Mouse (Mus musculus): Measurements from ENCODE around the gene Rln1. TPM values are rescaled to one million over a fixed set of nuclear protein-coding genes. Genes with fewer than 3 reads are reported as not detected.

Gene Rln1
- not detected for polyA plus RNA-seq (2017; shearing (Covaris generic))

GRCm38 (mm10) chr19:29334068-29334745 lies at the start of gene Rln1:
Rln1 (minus strand) TSS chr19:29334670.

GRCm38 (mm10) chr19:29366969-29367622 lies 32.6 kb upstream of the Rln1 start, which contains the start of the genes Plgrkt and Cd274:
Plgrkt (minus strand) TSS chr19:29367390.
Cd274 (plus strand) TSS chr19:29367455.

GRCm38 (mm10) chr19:29325053-29325851 lies 9.2 kb downstream of the Rln1 start, which contains the start of gene Insl6:
Insl6 (minus strand) TSS chr19:29325356.

Other genes starting within 250 kb of the Rln1 start
- gene Rcl1, start 233.3 kb downstream of the Rln1 start, polyA plus RNA-seq (2017; shearing (Covaris generic)) = 50.2 TPM
- gene Jak2, start 82.8 kb downstream of the Rln1 start, polyA plus RNA-seq (2017; shearing (Covaris generic)) = 9.6 TPM
- gene Insl6, start 9.3 kb downstream of the Rln1 start, polyA plus RNA-seq (2017; shearing (Covaris generic)) = 26.8 TPM
- 301 TPM for gene Plgrkt, start 32.7 kb upstream of the Rln1 start, polyA plus RNA-seq (2017; shearing (Covaris generic))
- gene Cd274, start 32.8 kb upstream of the Rln1 start, polyA plus RNA-seq (2017; shearing (Covaris generic)) = 52.0 TPM
- 18.5 TPM for gene Pdcd1lg2, start 76.2 kb upstream of the Rln1 start, polyA plus RNA-seq (2017; shearing (Covaris generic))
- gene Ric1, start 187.6 kb upstream of the Rln1 start, polyA plus RNA-seq (2017; shearing (Covaris generic)) = 1.7 TPM

Measured in CD4-positive, CD25-positive, alpha-beta regulatory T cell, adult 9 weeks (primary cell).